Mouse (Mus musculus): Measurements from ENCODE around the gene Gm9758. TPM values are rescaled to one million over a fixed set of nuclear protein-coding genes. Genes with fewer than 3 reads are reported as not detected.
"Not testable (repeated sequence)": the region's sequence is repeated elsewhere in the genome, so short reads cannot be mapped to it uniquely, and the experiment has no call there.

Gm9758 gene
- not detected for total RNA-seq (2021)
- long read RNA-seq, result 0 reads

- not testable (repeated sequence) for DNase-seq (ENCODE audit: low spot score in 2 of 2)
Observed at GRCm38 (mm10) chr5:14914799-14915198, at the start of gene Gm9758. Gene Gm9758 (minus strand): TSS chr5:14914899.

- DNase-seq (ENCODE audit: low spot score in 2 of 2), result not testable (repeated sequence)
Observed at GRCm38 (mm10) chr5:14963821-14964220, 49.1 kb upstream of the Gm9758 start.

- not testable (repeated sequence) for DNase-seq (ENCODE audit: low spot score in 2 of 2)
Observed at GRCm38 (mm10) chr5:14961502-14961901, 46.8 kb upstream of the Gm9758 start.

- not testable (repeated sequence) for DNase-seq (ENCODE audit: low spot score in 2 of 2)
Observed at GRCm38 (mm10) chr5:14955928-14956706, 41.4 kb upstream of the Gm9758 start.

GRCm38 (mm10) chr5:14953587-14953986 is 38.9 kb upstream of the Gm9758 start:
- DNase-seq (ENCODE audit: low spot score in 2 of 2), result not testable (repeated sequence)

GRCm38 (mm10) chr5:14952749-14953148 is 38.0 kb upstream of the Gm9758 start:
- not testable (repeated sequence) for DNase-seq (ENCODE audit: low spot score in 2 of 2)

- not testable (repeated sequence) for DNase-seq (ENCODE audit: low spot score in 2 of 2)
Observed at GRCm38 (mm10) chr5:14951822-14952221, 37.1 kb upstream of the Gm9758 start.

- DNase-seq (ENCODE audit: low spot score in 2 of 2), result peak; percentile 7 to 21
Observed at GRCm38 (mm10) chr5:14947482-14948198, 32.9 kb upstream of the Gm9758 start.

GRCm38 (mm10) chr5:14945524-14945923 is 30.8 kb upstream of the Gm9758 start:
- not testable (repeated sequence) for DNase-seq (ENCODE audit: low spot score in 2 of 2)

GRCm38 (mm10) chr5:14941043-14941442 is 26.3 kb upstream of the Gm9758 start:
- DNase-seq (ENCODE audit: low spot score in 2 of 2), result not testable (repeated sequence)

- not testable (repeated sequence) for DNase-seq (ENCODE audit: low spot score in 2 of 2)
Observed at GRCm38 (mm10) chr5:14938329-14938728, 23.6 kb upstream of the Gm9758 start, which contains the start of gene Speer4e. Gene Speer4e (minus strand): TSS chr5:14938429.

- not testable (repeated sequence) for DNase-seq (ENCODE audit: low spot score in 2 of 2)
Observed at GRCm38 (mm10) chr5:14933721-14934120, 19.0 kb upstream of the Gm9758 start.

- not testable (repeated sequence) for DNase-seq (ENCODE audit: low spot score in 2 of 2)
Observed at GRCm38 (mm10) chr5:14927047-14927446, 12.3 kb upstream of the Gm9758 start.

- not testable (repeated sequence) for DNase-seq (ENCODE audit: low spot score in 2 of 2)
Observed at GRCm38 (mm10) chr5:14914361-14914760, 338 bp downstream of the Gm9758 start.

GRCm38 (mm10) chr5:14903539-14903938 is 11.2 kb downstream of the Gm9758 start:
- DNase-seq (ENCODE audit: low spot score in 2 of 2), result not testable (repeated sequence)

GRCm38 (mm10) chr5:14892242-14892641 is 22.5 kb downstream of the Gm9758 start:
- DNase-seq (ENCODE audit: low spot score in 2 of 2), result no peak

GRCm38 (mm10) chr5:14885291-14885690 is 29.4 kb downstream of the Gm9758 start:
- DNase-seq (ENCODE audit: low spot score in 2 of 2), result not testable (repeated sequence)

Other genes with a start within 250 kb of the Gm9758 start
- not detected for gene Speer4e, start 23.5 kb upstream of the Gm9758 start, total RNA-seq (2021)
- gene Gm10354, start 64.0 kb upstream of the Gm9758 start, total RNA-seq (2021), result not detected
- gene Gm17019, start 118.1 kb upstream of the Gm9758 start, total RNA-seq (2021), result not detected

All from layer of hippocampus, postnatal 10 days (tissue).